Mouse (Mus musculus) embryonic facial prominence, embryonic 11.5 days (tissue): ENCODE measurements at regions not wholly inside any gene's neighbourhood (a gene's known extent, or its start where the extent isn't known, plus 50 kb on each side); places are given as distances from the start of the nearest gene placed in this dataset.
A peak's percentile ranks its signal among the peaks of the same experiment; 100 is the strongest.

Experiments
- ATAC-seq: fragments of 200-750 bp; cut with Nextera tagmentation; replicated peaks from 2 replicates; pipeline ENCODE4 v1.8.0; 2017; ENCODE audit warnings: low read depth; ENCODE audit not compliant: insufficient number of reproducible peaks, low FRiP score, low TSS enrichment
- DNase-seq: peaks from one replicate; pipeline ENCODE4 v3.0.0-alpha.2; 2015; ENCODE audit warnings: low spot score
- H3K27ac ChIP-seq: fragments of 300-500 bp; sonication (generic); replicated peaks from 2 replicates; pipeline ENCODE4 v1.5.1; 2014; ENCODE audit warnings: mild to moderate bottlenecking, low read depth, low read length, control low read depth
- H3K27me3 ChIP-seq: fragments of 300-500 bp; sonication (generic); 2 replicates; pipeline ENCODE4 v1.6.1; 2014; ENCODE audit warnings: mild to moderate bottlenecking, low read length, moderate library complexity, mixed read lengths; ENCODE audit not compliant: control insufficient read depth, insufficient read depth
- H3K36me3 ChIP-seq: fragments of 300-500 bp; sonication (generic); replicated peaks from 2 replicates; pipeline ENCODE4 v1.6.1; 2014; ENCODE audit warnings: low read depth, mild to moderate bottlenecking, low read length, moderate library complexity, mixed read lengths; ENCODE audit not compliant: control insufficient read depth, insufficient read depth
- H3K4me1 ChIP-seq: fragments of 300-500 bp; sonication (generic); 2 replicates; pipeline ENCODE4 v1.6.1; 2014; ENCODE audit warnings: low read length, mixed read lengths; ENCODE audit not compliant: control insufficient read depth, insufficient read depth
- H3K4me2 ChIP-seq: fragments of 300-500 bp; sonication (generic); 2 replicates; pipeline ENCODE4 v1.6.1; 2014; ENCODE audit warnings: low read depth, mild to moderate bottlenecking, control low read depth, low read length, moderate library complexity
- H3K4me3 ChIP-seq: fragments of 300-500 bp; sonication (generic); 2 replicates; pipeline ENCODE4 v1.5.1; 2014; ENCODE audit warnings: low read depth, low read length, control low read depth
- H3K9ac ChIP-seq: fragments of 300-500 bp; sonication (generic); replicated peaks from 2 replicates; pipeline ENCODE4 v1.6.1; 2014; ENCODE audit warnings: mild to moderate bottlenecking, control low read depth, low read length
- H3K9me3 ChIP-seq: fragments of 300-500 bp; sonication (generic); replicated peaks from 2 replicates; pipeline ENCODE4 v1.6.1; 2016; ENCODE audit warnings: mild to moderate bottlenecking, low read length, inconsistent platforms, mixed read lengths; ENCODE audit not compliant: control insufficient read depth
- WGBS: fragments of 180-500 bp; shearing (Covaris S2); extraction: QIAGEN DNeasy Blood & Tissue Kit; methylation state at CpG from one replicate; pipeline ENCODE4 v1.1.7; 2014; 5-methylcytosine and 5-hydroxymethylcytosine counted together

- 81% methylated on average over 5 of the region's 5 CpGs for WGBS
- Histone ChIP-seq H3K27me3 (no peaks in the 10 kb centered on the region), H3K27ac (no peak overlapping the region), H3K9ac (no peak overlapping the region), H3K4me3 (no peak overlapping the region), H3K36me3 (no peaks in the 10 kb centered on the region), H3K9me3 (no peaks in the 10 kb centered on the region), H3K4me1 (no peaks in the 10 kb centered on the region), H3K4me2 (no peak overlapping the region)
- DNase-seq (no peak), ATAC-seq (no peak)
Observed at GRCm38 (mm10) chr5:112053600-112054155, 198.6 kb downstream of the Cryba4 start.

GRCm38 (mm10) chr5:112055018-112055417, 197.3 kb downstream of the Cryba4 start:
- Histone ChIP-seq H3K9ac (no peak overlapping the region), H3K27me3 (no peaks in the 10 kb centered on the region), H3K4me2 (no peak overlapping the region), H3K27ac (no peak overlapping the region), H3K4me3 (no peak overlapping the region), H3K4me1 (no peaks in the 10 kb centered on the region), H3K9me3 (no peaks in the 10 kb centered on the region), H3K36me3 (no peaks in the 10 kb centered on the region)
- no peak for DNase-seq
- 78% methylated on average over 4 of the region's 4 CpGs for WGBS
- no peak for ATAC-seq

- no peaks in the 10 kb centered on the region for H3K4me1 ChIP-seq
- no peaks in the 10 kb centered on the region for H3K27me3 ChIP-seq
- H3K27ac ChIP-seq: no peak overlapping the region
- DNase-seq (no peak), ATAC-seq (no peak)
- 88% methylated on average over 13 of the region's 13 CpGs for WGBS
- no peaks in the 10 kb centered on the region for H3K9me3 ChIP-seq
- H3K9ac ChIP-seq: no peak overlapping the region
- H3K4me3 ChIP-seq: no peak overlapping the region
- H3K36me3 ChIP-seq: no peaks in the 10 kb centered on the region
- no peak overlapping the region for H3K4me2 ChIP-seq
Observed at GRCm38 (mm10) chr5:112069917-112070316, 182.4 kb downstream of the Cryba4 start.

GRCm38 (mm10) chr5:112072456-112072855, 179.9 kb downstream of the Cryba4 start:
- Histone ChIP-seq H3K4me2 (no peak overlapping the region), H3K4me3 (no peak overlapping the region), H3K27me3 (no peaks in the 10 kb centered on the region), H3K9me3 (no peaks in the 10 kb centered on the region), H3K27ac (no peak overlapping the region), H3K36me3 (no peaks in the 10 kb centered on the region), H3K4me1 (no peaks in the 10 kb centered on the region), H3K9ac (no peak overlapping the region)
- ATAC-seq (no peak), DNase-seq (no peak)
- WGBS: 66% methylated on average over 4 of the region's 4 CpGs

- Histone ChIP-seq H3K9ac (no peak overlapping the region), H3K4me2 (no peak overlapping the region), H3K36me3 (no peaks in the 10 kb centered on the region), H3K9me3 (no peaks in the 10 kb centered on the region), H3K27ac (no peak overlapping the region), H3K4me1 (no peaks in the 10 kb centered on the region), H3K27me3 (no peaks in the 10 kb centered on the region), H3K4me3 (no peak overlapping the region)
- 51% methylated on average over 14 of the region's 14 CpGs for WGBS
- peak; percentile 62; the same call in 1 of the 2 replicates for ATAC-seq
- no peak for DNase-seq
Observed at GRCm38 (mm10) chr5:112077097-112077496, 175.2 kb downstream of the Cryba4 start.

GRCm38 (mm10) chr5:112077840-112078600, 174.3 kb downstream of the Cryba4 start:
- 81% methylated on average over 19 of the region's 19 CpGs for WGBS
- Histone ChIP-seq H3K4me3 (no peak overlapping the region), H3K4me1 (no peaks in the 10 kb centered on the region), H3K4me2 (no peak overlapping the region), H3K27me3 (no peaks in the 10 kb centered on the region), H3K9me3 (no peaks in the 10 kb centered on the region), H3K27ac (no peak overlapping the region), H3K9ac (no peak overlapping the region), H3K36me3 (no peaks in the 10 kb centered on the region)
- peak; percentile 68 for DNase-seq
- ATAC-seq: no peak

- no peak overlapping the region for H3K9ac ChIP-seq
- DNase-seq (no peak), ATAC-seq (no peak)
- H3K9me3 ChIP-seq: no peaks in the 10 kb centered on the region
- H3K4me1 ChIP-seq: no peaks in the 10 kb centered on the region
- no peak overlapping the region for H3K27ac ChIP-seq
- no peaks in the 10 kb centered on the region for H3K36me3 ChIP-seq
- no peak overlapping the region for H3K4me2 ChIP-seq
- no peak overlapping the region for H3K4me3 ChIP-seq
- H3K27me3 ChIP-seq: no peaks in the 10 kb centered on the region
- 77% methylated on average over 6 of the region's 6 CpGs for WGBS
Observed at GRCm38 (mm10) chr5:112081006-112081405, 171.3 kb downstream of the Cryba4 start.

GRCm38 (mm10) chr5:112091867-112092535, 160.3 kb downstream of the Cryba4 start:
- Histone ChIP-seq H3K9me3 (no peaks in the 10 kb centered on the region), H3K27me3 (no peaks in the 10 kb centered on the region), H3K9ac (no peak overlapping the region), H3K27ac (no peak overlapping the region), H3K4me3 (no peak overlapping the region), H3K4me1 (no peaks in the 10 kb centered on the region), H3K36me3 (no peaks in the 10 kb centered on the region), H3K4me2 (no peak overlapping the region)
- no peak for ATAC-seq
- DNase-seq: no peak
- WGBS: 81% methylated on average over 7 of the region's 7 CpGs
